Mouse (Mus musculus) heart, embryonic 13.5 days (tissue): ENCODE data around the gene Arid5b. TPM values are rescaled to one million over a fixed set of nuclear protein-coding genes. Genes with fewer than 3 reads are reported as not detected.
A peak's percentile ranks its signal among the peaks of the same experiment; 100 is the strongest.

Source experiments
- ATAC-seq: fragments of 200-750 bp; cut with Nextera tagmentation; 2 replicates; pipeline ENCODE4 v1.8.0; 2017; ENCODE audit warnings: moderate TSS enrichment; ENCODE audit not compliant: insufficient number of reproducible peaks, low FRiP score, low TSS enrichment; ENCODE audit errors: extremely low read depth
- H3K27ac ChIP-seq: fragments of 300-500 bp; sonication (generic); replicated peaks from 2 replicates; pipeline ENCODE4 v1.5.1; 2015; ENCODE audit warnings: moderate library complexity, mild to moderate bottlenecking, inconsistent platforms
- H3K27me3 ChIP-seq: fragments of 300-500 bp; sonication (generic); replicated peaks from 2 replicates; pipeline ENCODE4 v1.6.1; 2015; ENCODE audit warnings: mild to moderate bottlenecking, inconsistent platforms
- H3K36me3 ChIP-seq: fragments of 300-500 bp; sonication (generic); 2 replicates; pipeline ENCODE4 v1.6.1; 2015; ENCODE audit warnings: mild to moderate bottlenecking, inconsistent platforms
- H3K4me1 ChIP-seq: fragments of 300-500 bp; sonication (generic); 2 replicates; pipeline ENCODE4 v1.6.1; 2015; ENCODE audit warnings: inconsistent platforms
- H3K4me2 ChIP-seq: fragments of 300-500 bp; sonication (generic); 2 replicates; pipeline ENCODE4 v1.6.1; 2015; ENCODE audit warnings: inconsistent platforms, mild to moderate bottlenecking, moderate library complexity
- H3K4me3 ChIP-seq: fragments of 300-500 bp; sonication (generic); 2 replicates; pipeline ENCODE4 v1.5.1; 2015; ENCODE audit warnings: moderate library complexity, mild to moderate bottlenecking, inconsistent platforms
- H3K9ac ChIP-seq: fragments of 300-500 bp; sonication (generic); 2 replicates; pipeline ENCODE4 v1.6.1; 2015; ENCODE audit warnings: inconsistent platforms, mild to moderate bottlenecking, moderate library complexity
- H3K9me3 ChIP-seq: fragments of 300-500 bp; sonication (generic); 2 replicates; pipeline ENCODE4 v1.6.1; 2016; ENCODE audit warnings: inconsistent platforms
- WGBS: fragments of 180-500 bp; shearing (Covaris S2); methylation state at CpG from one replicate; pipeline ENCODE4 v1.1.7; 2015; ENCODE audit warnings: mixed read lengths; 5-methylcytosine and 5-hydroxymethylcytosine counted together
- polyA plus RNA-seq: library from polyadenylated mRNA; unstranded; fragments of >200 nt; fragmentation: Nextera tagmentation; extraction: Ambion mirVana; gene quantifications from 2 replicates; pipeline ENCODE4 v1.2.1, GENCODE M21; 2015

Gene Arid5b
- polyA plus RNA-seq, 1 experiment from 2014 or later = 17.9 TPM

DNA sequence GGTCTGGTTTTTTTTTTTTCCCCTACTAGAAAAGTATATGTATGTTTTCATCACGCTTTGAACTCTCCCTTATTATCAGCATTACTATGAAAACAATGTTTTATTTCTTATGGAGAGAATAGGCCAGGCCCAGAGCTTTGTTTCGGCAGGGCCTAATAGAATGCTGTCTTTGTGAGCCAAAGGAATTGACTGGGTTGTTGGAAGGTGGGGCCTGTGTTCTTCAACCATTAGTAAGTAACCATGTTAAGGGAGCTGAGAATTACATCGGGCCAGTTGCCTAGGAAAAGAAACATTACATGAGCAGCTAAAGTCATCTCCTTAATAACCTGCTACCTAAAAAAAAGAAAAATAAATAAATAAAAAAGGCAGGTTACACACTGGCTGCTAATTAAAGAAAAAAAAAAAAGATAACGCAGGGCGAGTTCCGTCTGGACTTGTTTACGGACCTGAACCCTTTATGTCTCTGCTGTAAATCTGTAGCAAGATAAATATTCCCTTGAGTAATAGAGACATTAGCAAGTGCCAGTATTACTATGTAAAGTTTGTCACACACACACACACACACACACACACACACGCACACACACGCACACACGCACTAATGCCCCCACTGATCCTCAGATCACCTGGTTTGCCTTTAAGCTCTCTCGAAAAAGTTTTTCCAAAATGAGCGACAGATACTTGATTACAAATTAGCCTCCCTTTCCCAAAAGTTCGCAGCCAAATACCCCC, 47.7 kb downstream of the Arid5b start:
- H3K4me2 ChIP-seq = peak overlapping the region; percentile 48; the same call in 1 of the 2 replicates
- H3K36me3 ChIP-seq = peaks cover 56% of the 10 kb centered on the region
- H3K9ac ChIP-seq = peak overlapping the region; percentile 30; the same call in 1 of the 2 replicates
- WGBS = 63% methylated on average over 13 of the region's 13 CpGs
- H3K4me3 ChIP-seq = no peak overlapping the region
- no peaks in the 10 kb centered on the region for H3K9me3 ChIP-seq
- H3K27ac ChIP-seq = no peak overlapping the region
- ATAC-seq = no peak
- peaks cover 28% of the 10 kb centered on the region for H3K4me1 ChIP-seq
- H3K27me3 ChIP-seq = no peaks in the 10 kb centered on the region

- Histone ChIP-seq H3K4me1 (peaks cover 28% of the 10 kb centered on the region), H3K4me3 (no peak overlapping the region), H3K27ac (peak overlapping the region; percentile 36; the same call in 1 of the 2 replicates), H3K9me3 (no peaks in the 10 kb centered on the region), H3K4me2 (no peak overlapping the region), H3K36me3 (peaks cover 53% of the 10 kb centered on the region), H3K9ac (no peak overlapping the region), H3K27me3 (no peaks in the 10 kb centered on the region)
- 53% methylated on average over 22 of the region's 22 CpGs for WGBS
- ATAC-seq = no peak
Measured at GRCm38 (mm10) chr10:68229640-68230565, 48.6 kb downstream of the Arid5b start.

GRCm38 (mm10) chr10:68222676-68223075, 55.9 kb downstream of the Arid5b start:
- Histone ChIP-seq H3K4me1 (peaks cover 23% of the 10 kb centered on the region), H3K4me2 (no peak overlapping the region), H3K9ac (no peak overlapping the region), H3K27ac (peak overlapping the region; percentile 46; the same call in 1 of the 2 replicates), H3K27me3 (no peaks in the 10 kb centered on the region), H3K9me3 (peaks cover under 1% of the 10 kb centered on the region; the same call in 1 of the 2 replicates), H3K4me3 (no peak overlapping the region), H3K36me3 (peaks cover 33% of the 10 kb centered on the region)
- 81% methylated on average over 2 of the region's 2 CpGs for WGBS
- no peak for ATAC-seq

DNA sequence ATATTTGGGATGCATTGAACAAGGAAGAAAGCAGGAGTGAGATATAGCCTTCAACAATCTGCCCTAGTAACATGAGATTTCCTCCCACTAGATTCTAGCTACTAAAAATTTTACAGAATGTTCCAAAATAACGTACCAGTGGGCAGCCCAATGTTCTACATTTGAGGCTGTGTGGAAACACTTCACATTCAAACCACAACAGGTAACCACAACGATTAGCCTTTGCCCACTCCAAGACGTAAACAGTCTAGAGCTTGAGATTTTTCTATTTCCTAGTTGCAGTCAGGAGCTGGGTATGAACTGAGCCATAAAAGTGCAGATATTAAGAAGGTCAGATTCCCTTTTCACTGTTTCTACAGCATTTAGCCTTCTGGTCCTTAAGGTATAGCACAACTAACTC, 56.5 kb downstream of the Arid5b start:
- H3K27ac ChIP-seq = peak overlapping the region; percentile 46
- ATAC-seq = no peak
- peaks cover 23% of the 10 kb centered on the region for H3K4me1 ChIP-seq
- H3K4me2 ChIP-seq = no peak overlapping the region
- WGBS = 86% methylated on average over 3 of the region's 3 CpGs
- peaks cover 39% of the 10 kb centered on the region for H3K36me3 ChIP-seq
- H3K27me3 ChIP-seq = no peaks in the 10 kb centered on the region
- peaks cover 7% of the 10 kb centered on the region for H3K9me3 ChIP-seq
- no peak overlapping the region for H3K9ac ChIP-seq
- H3K4me3 ChIP-seq = no peak overlapping the region

- H3K4me2 ChIP-seq = peak overlapping the region; percentile 21
Measured at GRCm38 (mm10) chr10:68219327-68219726, 59.2 kb downstream of the Arid5b start.

GRCm38 (mm10) chr10:68218678-68219077, 59.9 kb downstream of the Arid5b start:
- H3K27me3 ChIP-seq = no peaks in the 10 kb centered on the region
- ATAC-seq = no peak
- peaks cover 42% of the 10 kb centered on the region for H3K36me3 ChIP-seq
- no peak overlapping the region for H3K9ac ChIP-seq
- H3K9me3 ChIP-seq = peaks cover 16% of the 10 kb centered on the region
- H3K4me1 ChIP-seq = peaks cover 26% of the 10 kb centered on the region
- 61% methylated on average over 4 of the region's 4 CpGs for WGBS
- H3K27ac ChIP-seq = peak overlapping the region; percentile 84
- H3K4me3 ChIP-seq = no peak overlapping the region
- H3K4me2 ChIP-seq = no peak overlapping the region

More at GRCm38 (mm10) chr10:68219327-68219726, 59.2 kb downstream of the Arid5b start:
- no peak; the same call in 1 of the 2 replicates for ATAC-seq
- no peak overlapping the region for H3K4me3 ChIP-seq
- no peaks in the 10 kb centered on the region for H3K27me3 ChIP-seq
- peaks cover 26% of the 10 kb centered on the region for H3K4me1 ChIP-seq
- peaks cover 16% of the 10 kb centered on the region for H3K9me3 ChIP-seq
- 34% methylated on average over 9 of the region's 9 CpGs for WGBS
- H3K36me3 ChIP-seq = peaks cover 42% of the 10 kb centered on the region
- peak overlapping the region; percentile 84 for H3K27ac ChIP-seq
- no peak overlapping the region for H3K9ac ChIP-seq

- no peak for ATAC-seq
- Histone ChIP-seq H3K4me1 (peaks cover 30% of the 10 kb centered on the region), H3K4me3 (no peak overlapping the region), H3K36me3 (peaks cover 26% of the 10 kb centered on the region), H3K4me2 (no peak overlapping the region), H3K27me3 (no peaks in the 10 kb centered on the region), H3K27ac (no peak overlapping the region), H3K9ac (no peak overlapping the region), H3K9me3 (peaks cover 16% of the 10 kb centered on the region)
- 88% methylated on average over 9 of the region's 9 CpGs for WGBS
Measured at GRCm38 (mm10) chr10:68214809-68215468, 63.6 kb downstream of the Arid5b start.

DNA sequence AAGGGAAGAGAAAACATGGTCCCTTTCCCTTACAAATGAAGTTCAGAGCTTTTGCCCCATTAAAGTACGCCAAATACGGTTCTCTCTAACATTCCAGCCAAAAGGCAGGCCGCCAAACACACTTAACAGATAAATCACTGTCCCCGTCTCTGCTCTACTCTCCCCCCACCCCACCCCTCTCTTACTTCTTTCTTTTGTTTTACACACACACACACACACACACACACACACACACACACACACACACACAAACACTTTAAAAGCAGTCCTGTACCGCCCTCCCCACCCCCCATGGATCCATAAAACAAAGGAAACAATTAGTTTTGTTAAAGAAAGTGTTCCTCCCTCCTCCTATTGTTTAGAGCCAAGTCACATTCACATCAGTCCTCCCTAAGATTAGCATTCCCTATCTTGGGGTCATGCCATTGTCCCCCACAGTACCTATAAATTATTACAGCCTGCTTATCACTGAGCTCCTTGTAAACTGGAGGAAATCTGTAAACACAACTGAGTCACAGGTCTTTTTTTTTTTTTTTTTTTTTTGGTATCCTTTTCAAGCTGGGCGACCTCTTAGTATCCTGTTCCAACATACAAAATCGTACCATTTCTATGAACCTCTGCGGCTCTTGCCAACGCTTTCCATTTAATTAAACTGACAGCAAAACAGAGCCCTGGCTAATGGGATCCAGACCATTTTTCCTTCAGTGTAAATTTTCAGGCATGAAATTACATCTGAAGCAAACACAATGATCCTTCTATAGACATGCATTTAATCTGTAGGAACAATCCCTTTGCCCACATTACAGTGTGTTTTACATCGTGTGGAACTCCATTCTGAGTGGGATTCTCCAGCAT, 66.3 kb downstream of the Arid5b start:
- WGBS = 49% methylated on average over 10 of the region's 10 CpGs
- Histone ChIP-seq H3K27ac (peak overlapping the region; percentile 41), H3K9me3 (peaks cover 12% of the 10 kb centered on the region), H3K27me3 (no peaks in the 10 kb centered on the region), H3K4me3 (no peak overlapping the region), H3K4me2 (no peak overlapping the region; the same call in 1 of the 2 replicates), H3K9ac (no peak overlapping the region), H3K4me1 (peaks cover 38% of the 10 kb centered on the region), H3K36me3 (peaks cover 18% of the 10 kb centered on the region)
- ATAC-seq = no peak

GRCm38 (mm10) chr10:68211514-68211913, 67.0 kb downstream of the Arid5b start:
- peaks cover 11% of the 10 kb centered on the region for H3K36me3 ChIP-seq
- H3K27ac ChIP-seq = peak overlapping the region; percentile 41
- no peak overlapping the region for H3K4me3 ChIP-seq
- no peak for ATAC-seq
- H3K4me1 ChIP-seq = peaks cover 38% of the 10 kb centered on the region
- H3K9me3 ChIP-seq = 0 out of 2 replicates have a peak, but pooled peaks cover 6% of the 10 kb centered on the region
- no peaks in the 10 kb centered on the region for H3K27me3 ChIP-seq
- no peak overlapping the region; the same call in 1 of the 2 replicates for H3K4me2 ChIP-seq
- WGBS = 51% methylated on average over 2 of the region's 2 CpGs
- no peak overlapping the region for H3K9ac ChIP-seq

DNA sequence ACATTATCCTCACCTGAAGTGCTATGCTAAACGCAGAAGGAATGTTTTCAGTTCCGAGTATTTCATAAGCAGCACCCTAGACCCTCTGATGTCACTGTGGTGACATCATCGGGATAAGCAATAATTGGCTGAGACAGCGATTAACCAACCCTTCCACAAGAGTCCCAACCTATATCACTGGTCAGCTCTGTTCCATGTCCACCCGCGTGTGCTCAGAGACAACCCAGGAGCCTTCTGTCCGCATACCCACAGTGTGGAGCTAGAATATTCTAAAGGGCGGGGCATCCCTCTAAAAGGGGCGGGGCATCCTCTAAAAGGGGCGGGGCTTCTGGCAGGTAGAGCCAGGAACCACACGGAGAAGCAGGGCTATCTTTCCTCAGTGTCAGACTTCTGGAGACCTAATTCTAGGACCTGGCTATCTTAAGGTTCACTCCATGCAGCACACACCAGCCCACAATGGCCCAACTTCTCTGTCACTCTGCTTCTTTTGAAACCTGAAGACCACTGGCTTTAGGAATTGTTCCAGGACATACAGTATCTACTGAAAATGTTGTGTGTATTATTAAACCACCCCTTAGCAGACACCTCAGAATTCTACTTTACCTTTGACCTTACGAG, 68.4 kb downstream of the Arid5b start:
- no peak overlapping the region for H3K4me2 ChIP-seq
- no peaks in the 10 kb centered on the region for H3K27me3 ChIP-seq
- H3K36me3 ChIP-seq = no peaks in the 10 kb centered on the region
- H3K4me1 ChIP-seq = peaks cover 38% of the 10 kb centered on the region
- H3K9ac ChIP-seq = no peak overlapping the region
- ATAC-seq = no peak
- H3K9me3 ChIP-seq = no peaks in the 10 kb centered on the region
- 79% methylated on average over 12 of the region's 12 CpGs for WGBS
- H3K4me3 ChIP-seq = no peak overlapping the region
- H3K27ac ChIP-seq = no peak overlapping the region
